Mouse (Mus musculus) hindbrain, embryonic 11.5 days (tissue): Measurements from ENCODE around the gene Zranb1. TPM values are rescaled to one million over a fixed set of nuclear protein-coding genes. Genes with fewer than 3 reads are reported as not detected.

ENCODE experiments used
- ATAC-seq: fragments of 200-750 bp; cut with Nextera tagmentation; 2 replicates; pipeline ENCODE4 v1.8.0; 2017; ENCODE audit warnings: mild to moderate bottlenecking, moderate TSS enrichment, moderate library complexity; ENCODE audit not compliant: low FRiP score
- DNase-seq: peaks from one replicate; pipeline ENCODE4 v3.0.0-alpha.2; 2015; ENCODE audit warnings: low spot score
- H3K27ac ChIP-seq: fragments of 300-500 bp; sonication (generic); 2 replicates; pipeline ENCODE4 v1.5.1; 2014; ENCODE audit warnings: mild to moderate bottlenecking, low read depth, low read length
- H3K27me3 ChIP-seq: fragments of 300-500 bp; sonication (generic); 2 replicates; pipeline ENCODE4 v1.6.1; 2014; ENCODE audit warnings: mild to moderate bottlenecking, low read length, moderate library complexity, mixed read lengths; ENCODE audit not compliant: control insufficient read depth, insufficient read depth
- H3K36me3 ChIP-seq: fragments of 300-500 bp; sonication (generic); 2 replicates; pipeline ENCODE4 v1.6.1; 2014; ENCODE audit warnings: mild to moderate bottlenecking, low read length, moderate library complexity, mixed read lengths; ENCODE audit not compliant: control insufficient read depth, insufficient read depth
- H3K4me1 ChIP-seq: fragments of 300-500 bp; sonication (generic); replicated peaks from 2 replicates; pipeline ENCODE4 v1.6.1; 2014; ENCODE audit warnings: low read length, mixed read lengths; ENCODE audit not compliant: control insufficient read depth, insufficient read depth
- H3K4me2 ChIP-seq: fragments of 300-500 bp; sonication (generic); replicated peaks from 2 replicates; pipeline ENCODE4 v1.6.1; 2014; ENCODE audit warnings: mild to moderate bottlenecking, low read depth, low read length
- H3K4me3 ChIP-seq: fragments of 300-500 bp; sonication (generic); 2 replicates; pipeline ENCODE4 v1.5.1; 2014; ENCODE audit warnings: low read depth, low read length
- H3K9ac ChIP-seq: fragments of 300-500 bp; sonication (generic); 2 replicates; pipeline ENCODE4 v1.6.1; 2014; ENCODE audit warnings: low read depth, low read length
- H3K9me3 ChIP-seq: fragments of 300-500 bp; sonication (generic); 2 replicates; pipeline ENCODE4 v1.6.1; 2016; ENCODE audit warnings: low read length; ENCODE audit not compliant: control insufficient read depth
- WGBS: fragments of 180-500 bp; shearing (Covaris S2); extraction: QIAGEN DNeasy Blood & Tissue Kit; methylation state at CpG from one replicate; pipeline ENCODE4 v1.1.7; 2014; 5-methylcytosine and 5-hydroxymethylcytosine counted together
- polyA plus RNA-seq: library from polyadenylated mRNA; unstranded; fragments of >200 nt; fragmentation: Nextera tagmentation; extraction: Ambion mirVana; gene quantifications from 2 replicates; pipeline ENCODE4 v1.2.1, GENCODE M21; 2014

Zranb1 gene
- polyA plus RNA-seq, 1 experiment from 2014 or later = 18.7 TPM

DNA sequence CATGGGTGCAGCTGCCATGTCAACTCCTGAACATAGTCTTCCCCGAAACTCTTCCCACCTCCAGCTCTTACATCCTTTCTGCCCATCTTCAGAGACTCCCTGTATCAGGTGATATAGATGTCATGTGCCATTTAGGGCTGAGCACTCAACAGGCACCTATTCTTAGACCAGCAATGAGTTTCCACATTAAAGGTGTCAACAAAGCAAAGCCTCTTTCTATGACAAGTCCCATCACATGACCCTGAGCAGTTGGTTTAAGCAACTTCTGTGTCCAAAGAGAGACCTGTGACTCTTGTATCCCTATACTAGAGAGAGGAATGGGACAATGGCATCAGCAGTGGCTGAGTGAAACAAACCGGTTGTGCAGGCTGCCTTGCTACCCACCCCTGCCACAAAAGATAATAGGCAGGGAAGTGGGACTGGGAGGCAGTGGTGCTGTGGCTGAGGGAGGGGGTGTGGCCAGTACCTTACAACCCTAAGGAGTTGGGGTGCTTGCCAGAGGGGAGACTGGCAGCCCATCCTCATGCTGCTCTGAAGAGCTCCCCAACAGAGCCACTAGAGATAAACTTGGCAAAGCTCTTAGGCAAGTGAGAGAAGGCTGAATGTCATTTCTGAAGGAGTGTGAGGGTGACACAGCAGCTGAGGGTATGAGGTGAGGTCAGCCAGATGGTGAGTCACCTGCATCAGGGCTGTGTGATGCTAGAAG lies 30.0 kb upstream of the Zranb1 start:
- ATAC-seq (no peak), DNase-seq (no peak)
- Histone ChIP-seq H3K36me3 (no peaks in the 10 kb centered on the region), H3K4me2 (no peak overlapping the region), H3K4me3 (no peak overlapping the region), H3K27ac (no peak overlapping the region), H3K27me3 (no peaks in the 10 kb centered on the region), H3K4me1 (no peaks in the 10 kb centered on the region), H3K9me3 (no peaks in the 10 kb centered on the region), H3K9ac (no peak overlapping the region)
- WGBS = 61% methylated on average over 2 of the region's 2 CpGs

DNA sequence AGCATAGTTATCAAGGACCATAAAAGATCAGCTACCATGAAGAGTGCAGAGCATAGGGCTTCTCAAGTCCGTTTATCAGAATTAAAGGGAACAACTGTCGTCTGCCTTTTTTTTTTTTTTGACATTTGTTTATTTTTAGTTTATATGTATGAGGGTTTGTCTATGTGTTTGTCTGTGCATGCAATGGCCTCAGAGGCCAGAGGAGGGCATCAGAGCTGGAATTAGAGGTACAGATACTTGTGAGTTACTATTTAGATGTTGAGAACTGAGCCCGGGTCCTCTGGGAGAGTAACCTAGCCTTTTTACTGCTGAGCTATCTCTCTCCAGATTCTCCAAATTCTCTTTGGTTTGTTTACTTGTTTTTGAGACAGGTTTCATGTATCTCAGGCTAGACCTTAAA lies 27.1 kb upstream of the Zranb1 start:
- Histone ChIP-seq H3K4me3 (no peak overlapping the region), H3K4me1 (no peaks in the 10 kb centered on the region), H3K27me3 (no peaks in the 10 kb centered on the region), H3K27ac (no peak overlapping the region), H3K9ac (no peak overlapping the region), H3K4me2 (no peak overlapping the region), H3K36me3 (no peaks in the 10 kb centered on the region), H3K9me3 (no peaks in the 10 kb centered on the region)
- 81% methylated on average over 3 of the region's 3 CpGs for WGBS
- DNase-seq = no peak
- ATAC-seq = no peak

DNA sequence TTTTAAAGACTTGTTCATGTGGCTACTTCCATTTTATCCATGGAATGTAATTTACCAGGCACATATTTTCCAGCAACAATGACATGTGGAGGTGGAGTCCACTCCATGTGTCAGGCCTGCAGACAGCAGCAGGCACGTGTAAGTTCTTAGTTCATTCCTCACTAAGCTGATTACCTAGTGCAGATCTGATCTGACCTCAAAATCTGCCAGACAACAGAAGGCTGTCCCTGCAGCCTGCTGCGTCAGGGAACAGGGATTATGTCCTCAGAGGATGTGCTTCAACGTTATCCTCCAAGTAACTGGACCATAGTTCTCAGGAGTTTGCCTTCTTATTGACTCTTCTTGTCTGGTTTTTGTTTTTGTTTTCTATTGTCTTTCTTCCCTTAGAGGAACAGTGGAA lies 9.0 kb upstream of the Zranb1 start:
- no peaks in the 10 kb centered on the region for H3K27me3 ChIP-seq
- no peak for ATAC-seq
- no peak overlapping the region for H3K27ac ChIP-seq
- no peaks in the 10 kb centered on the region for H3K4me1 ChIP-seq
- H3K9ac ChIP-seq = no peak overlapping the region
- DNase-seq = no peak
- 61% methylated on average over 3 of the region's 3 CpGs for WGBS
- no peaks in the 10 kb centered on the region for H3K36me3 ChIP-seq
- H3K4me2 ChIP-seq = no peak overlapping the region
- H3K9me3 ChIP-seq = no peaks in the 10 kb centered on the region
- H3K4me3 ChIP-seq = no peak overlapping the region

DNA sequence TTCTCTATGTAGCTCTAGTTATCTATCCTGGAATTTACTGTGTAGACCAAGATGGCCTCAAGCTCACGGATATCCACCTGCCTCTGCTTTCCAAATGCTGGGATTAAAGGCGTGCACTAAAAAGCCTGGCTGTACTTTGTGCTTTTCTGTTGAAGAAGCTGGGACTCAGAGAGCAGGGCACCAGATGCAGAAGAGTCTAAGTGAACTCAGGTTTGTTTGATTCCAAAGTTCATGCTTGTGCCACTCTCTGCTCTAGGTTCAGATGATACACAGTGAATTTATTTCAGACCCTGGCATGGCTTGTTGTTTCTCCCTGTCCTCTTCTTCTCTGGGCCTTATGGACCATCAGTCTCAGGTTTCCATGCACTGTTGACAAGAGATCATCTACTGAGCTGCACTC lies 5.7 kb upstream of the Zranb1 start:
- H3K27me3 ChIP-seq = no peaks in the 10 kb centered on the region
- ATAC-seq (no peak), DNase-seq (no peak)
- no peaks in the 10 kb centered on the region for H3K36me3 ChIP-seq
- H3K9me3 ChIP-seq = no peaks in the 10 kb centered on the region
- H3K4me1 ChIP-seq = no peaks in the 10 kb centered on the region
- 69% methylated on average over 2 of the region's 2 CpGs for WGBS
- H3K4me3 ChIP-seq = no peak overlapping the region
- no peak overlapping the region for H3K27ac ChIP-seq
- H3K4me2 ChIP-seq = no peak overlapping the region
- H3K9ac ChIP-seq = no peak overlapping the region

DNA sequence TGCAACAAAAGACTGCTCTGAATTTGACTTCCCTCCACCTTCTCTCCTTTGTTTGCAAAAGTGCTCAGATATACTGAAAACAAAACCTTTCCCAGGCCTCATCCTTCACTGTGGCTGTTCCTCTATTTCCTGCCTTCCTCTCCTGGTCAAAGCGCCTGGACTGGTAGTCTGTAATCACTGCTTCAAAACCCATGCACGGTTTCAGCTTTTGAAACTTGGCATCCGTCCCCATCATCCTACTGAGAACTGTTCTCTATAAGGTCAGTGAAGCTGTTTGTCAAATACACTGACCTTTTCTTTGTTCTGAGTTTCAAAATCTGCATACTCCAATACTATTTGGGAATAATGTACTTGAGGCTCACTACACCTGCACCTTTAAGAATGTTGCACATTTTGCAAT lies 3.7 kb upstream of the Zranb1 start:
- H3K36me3 ChIP-seq = no peaks in the 10 kb centered on the region
- H3K4me1 ChIP-seq = no peaks in the 10 kb centered on the region
- DNase-seq (no peak), ATAC-seq (no peak)
- H3K27me3 ChIP-seq = no peaks in the 10 kb centered on the region
- no peak overlapping the region for H3K9ac ChIP-seq
- H3K27ac ChIP-seq = no peak overlapping the region
- WGBS = 70% methylated on average over 3 of the region's 3 CpGs
- H3K9me3 ChIP-seq = no peaks in the 10 kb centered on the region
- H3K4me2 ChIP-seq = no peak overlapping the region
- no peak overlapping the region for H3K4me3 ChIP-seq

DNA sequence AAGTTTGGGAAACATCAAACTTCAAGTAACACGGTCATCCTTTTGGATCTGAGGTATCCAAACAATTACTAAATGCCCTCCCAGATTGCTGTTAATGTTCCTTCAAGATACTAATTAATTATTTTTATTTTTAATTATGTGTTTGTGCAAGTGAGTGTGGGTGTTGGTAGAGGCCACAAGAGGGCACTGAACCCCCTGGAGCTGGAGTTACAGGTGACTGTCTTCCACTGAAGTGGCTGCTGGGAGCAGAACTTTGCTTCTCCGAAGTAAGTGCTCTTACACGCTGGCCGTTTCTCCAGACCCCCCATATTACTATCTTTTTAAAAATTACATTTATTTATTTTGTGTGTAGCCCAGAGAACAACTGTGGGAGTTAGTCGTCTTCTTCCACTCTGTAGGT lies 887 bp upstream of the Zranb1 start:
- Histone ChIP-seq H3K4me3 (peak overlapping the region; percentile 94), H3K36me3 (no peaks in the 10 kb centered on the region), H3K9ac (peak overlapping the region; percentile 91; the same call in 1 of the 2 replicates), H3K9me3 (no peaks in the 10 kb centered on the region), H3K27ac (no peak overlapping the region), H3K4me2 (peak overlapping the region; percentile 47), H3K27me3 (no peaks in the 10 kb centered on the region), H3K4me1 (no peaks in the 10 kb centered on the region)
- no peak for DNase-seq
- WGBS = 91% methylated on average over 5 of the region's 5 CpGs
- no peak for ATAC-seq

DNA sequence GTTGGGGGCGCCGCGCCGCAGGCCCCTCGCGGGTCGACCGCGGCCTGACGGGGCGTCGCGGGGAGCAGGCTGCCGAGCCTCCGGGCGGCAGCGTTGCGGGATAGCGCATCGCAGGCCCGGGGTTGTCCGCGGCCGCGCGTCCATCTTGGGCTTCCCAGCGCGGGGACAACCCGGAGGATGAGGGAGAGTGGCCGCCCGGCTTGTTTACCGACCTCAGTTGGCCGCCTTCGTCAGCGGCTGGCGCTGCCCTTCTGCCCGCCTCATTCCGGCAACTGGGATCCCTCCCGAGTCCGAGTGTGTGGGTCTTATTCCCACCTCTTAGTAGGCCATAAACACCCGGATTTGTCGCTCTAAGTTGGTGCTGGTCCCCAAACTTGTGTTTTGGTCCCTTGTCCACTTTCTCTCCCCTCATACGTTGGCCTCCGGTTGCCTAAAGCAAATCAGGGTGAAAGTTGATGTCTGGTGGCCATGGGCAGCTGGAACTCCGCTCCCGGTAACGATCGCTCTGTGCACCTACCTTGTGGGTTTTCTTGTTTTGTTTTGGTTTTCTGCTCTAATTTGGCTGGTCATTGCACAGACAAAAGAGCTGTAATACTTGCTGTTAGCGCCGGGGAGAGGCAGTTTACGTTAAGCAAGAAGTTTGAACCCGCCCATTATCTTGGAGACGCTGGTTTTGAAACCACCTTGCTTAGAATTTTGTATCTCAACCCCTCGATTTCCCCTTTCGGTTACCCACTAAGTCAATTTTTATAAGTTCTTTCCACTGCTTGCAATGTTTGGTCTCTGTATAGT lies 814 bp downstream of the Zranb1 start:
- no peaks in the 10 kb centered on the region for H3K36me3 ChIP-seq
- peak overlapping the region; percentile 94 for H3K4me3 ChIP-seq
- DNase-seq (peak; percentile 65), ATAC-seq (no peak; the same call in none of the 2 replicates)
- under 1% methylated on average over 27 of the region's 55 CpGs for WGBS
- H3K9me3 ChIP-seq = no peaks in the 10 kb centered on the region
- H3K27me3 ChIP-seq = no peaks in the 10 kb centered on the region
- H3K9ac ChIP-seq = peak overlapping the region; percentile 91
- peak overlapping the region; percentile 62 for H3K4me2 ChIP-seq
- no peaks in the 10 kb centered on the region for H3K4me1 ChIP-seq
- peak overlapping the region; percentile 98 for H3K27ac ChIP-seq

DNA sequence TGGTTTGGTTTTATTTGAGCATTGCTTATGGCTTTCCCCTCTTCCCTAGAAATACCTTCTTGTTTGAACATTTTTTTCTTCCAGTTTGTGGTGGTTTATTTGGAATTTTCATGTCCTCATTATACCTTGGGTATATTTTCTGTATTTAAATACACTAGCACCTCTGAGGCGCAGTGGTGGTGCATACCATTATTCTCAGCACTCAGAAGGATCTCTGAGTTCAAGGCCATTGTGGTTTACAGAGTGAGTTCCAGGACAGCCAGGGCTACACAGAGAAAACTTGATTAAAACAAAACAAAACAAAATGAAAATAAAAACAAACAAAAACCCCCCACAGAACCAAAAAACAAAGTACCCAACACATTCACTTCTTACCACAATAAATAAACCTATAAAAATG lies 2.4 kb downstream of the Zranb1 start:
- WGBS = 83% methylated on average over 1 of the region's 1 CpGs
- Histone ChIP-seq H3K9ac (no peak overlapping the region), H3K27ac (no peak overlapping the region), H3K9me3 (no peaks in the 10 kb centered on the region), H3K36me3 (no peaks in the 10 kb centered on the region), H3K4me2 (no peak overlapping the region), H3K4me1 (no peaks in the 10 kb centered on the region), H3K4me3 (no peak overlapping the region), H3K27me3 (no peaks in the 10 kb centered on the region)
- ATAC-seq (no peak), DNase-seq (no peak)

DNA sequence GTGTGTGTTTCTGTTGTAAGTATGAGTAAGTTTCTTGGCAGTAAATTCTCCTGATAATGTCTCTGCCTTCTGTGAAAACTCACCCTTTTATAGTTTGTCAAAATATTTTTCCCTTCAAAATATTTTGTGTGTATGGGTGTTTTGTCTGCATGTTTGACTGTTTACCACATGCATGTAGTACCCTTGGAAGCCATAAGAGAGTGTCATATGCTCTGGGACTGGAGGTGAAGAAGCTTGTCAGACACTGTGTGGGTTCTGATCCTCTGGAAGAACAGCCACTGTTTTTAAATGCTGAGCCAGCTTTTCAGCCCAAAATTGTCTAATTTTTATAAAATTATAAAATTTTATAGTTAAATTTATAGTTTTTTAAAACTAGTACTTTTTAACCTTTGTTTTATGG lies 3.8 kb downstream of the Zranb1 start:
- Histone ChIP-seq H3K36me3 (no peaks in the 10 kb centered on the region), H3K4me1 (no peaks in the 10 kb centered on the region), H3K27me3 (no peaks in the 10 kb centered on the region), H3K4me2 (no peak overlapping the region), H3K4me3 (no peak overlapping the region), H3K9me3 (no peaks in the 10 kb centered on the region), H3K27ac (no peak overlapping the region), H3K9ac (no peak overlapping the region)
- ATAC-seq = no peak
- DNase-seq = no peak
